18 mouse cellular contexts compared by ENCODE assay signal in genomic region chr1:54859876-54860275, GRCm38 (mm10).
DNase-seq lines count a peak whose midpoint lies in the region; ATAC-seq and TF ChIP-seq lines count a peak whose summit lies in the region.
"Had no signal": no experiment of that assay in that cellular context is flagged by ENCODE, and none has a peak within 500 bp of the region (broad histone marks: within the 10 kb centered on the region; RNA-seq: fewer than 3 reads in every experiment).

No protein-coding gene starts in this region.

- H3K4me1 ChIP-seq in kidney, embryonic 16.5 days (ENCODE audit: insufficient read depth, low read length) = no peaks in the 10 kb centered on the region
- peaks cover 3% of the 10 kb centered on the region for H3K4me1 ChIP-seq in liver, postnatal 0 days (ENCODE audit: insufficient read depth)

- H3K9ac ChIP-seq in kidney, embryonic 16.5 days (replicated peaks; ENCODE audit: low read length) = no peak overlapping the region
- no peak overlapping the region for H3K9ac ChIP-seq in liver, postnatal 0 days (replicated peaks)
- H3K9ac ChIP-seq: embryonic facial prominence, embryonic 15.5 days; forebrain, embryonic 12.5 days; hindbrain, embryonic 14.5 days; liver, embryonic 13.5 days had no signal

- no peak overlapping the region for H3K27ac ChIP-seq in kidney, embryonic 16.5 days (ENCODE audit: low read length)
- H3K27ac ChIP-seq in liver, postnatal 0 days (ENCODE audit: low read depth) = no peak overlapping the region
- H3K27ac ChIP-seq: embryonic facial prominence, embryonic 15.5 days; forebrain, embryonic 12.5 days; liver, embryonic 13.5 days had no signal

- H3K4me3 ChIP-seq in kidney, embryonic 16.5 days (ENCODE audit: low read length) = no peak overlapping the region
- H3K4me3 ChIP-seq in liver, postnatal 0 days (ENCODE audit: low read depth, low read length) = no peak overlapping the region
- H3K4me3 ChIP-seq: embryonic facial prominence, embryonic 15.5 days; forebrain, embryonic 12.5 days; liver, embryonic 13.5 days had no signal

- DNase-seq in cerebellum, postnatal 14 days = peak; percentile 43 to 50
- no peak for DNase-seq in cerebellum, postnatal 25 days
- DNase-seq in kidney, postnatal 10 days = peak; percentile 27
- peak; percentile 5 for DNase-seq in ZHBTc4 (ENCODE audit: low read depth, low spot score)
- DNase-seq in liver, postnatal 0 days = peak; percentile 37
- DNase-seq in spleen, adult 12 weeks (ENCODE audit: low spot score) = no peak
- DNase-seq: B cell, adult 2 months; cerebellum, adult 11 months; heart, postnatal 10 days; liver, embryonic 13.5 days; right cerebral cortex, postnatal 4 days had no signal

- no peaks in the 10 kb centered on the region for H3K9me3 ChIP-seq in kidney, embryonic 16.5 days (ENCODE audit: low read length)
- H3K9me3 ChIP-seq in liver, postnatal 0 days (ENCODE audit: low read length) = no peaks in the 10 kb centered on the region
- H3K9me3 ChIP-seq: embryonic facial prominence, embryonic 15.5 days; forebrain, embryonic 12.5 days; liver, embryonic 13.5 days had no signal

- H3K27me3 ChIP-seq in kidney, embryonic 16.5 days (ENCODE audit: insufficient read depth, low read length) = no peaks in the 10 kb centered on the region
- H3K27me3 ChIP-seq in liver, postnatal 0 days (ENCODE audit: insufficient read depth, low read length) = no peaks in the 10 kb centered on the region
- H3K27me3 ChIP-seq: embryonic facial prominence, embryonic 15.5 days; liver, embryonic 13.5 days had no signal

- ATAC-seq in kidney, embryonic 16.5 days (ENCODE audit: low FRiP score, low TSS enrichment) = no peak
- no peak for ATAC-seq in liver, postnatal 0 days
- ATAC-seq in activated CD4-positive, CD25-positive, alpha-beta regulatory T cell, adult 4 months = no peak
- ATAC-seq: intestine, postnatal 0 days; lung, postnatal 0 days had no signal

- H3K36me3 ChIP-seq in kidney, embryonic 16.5 days (ENCODE audit: insufficient read depth, low read length) = no peaks in the 10 kb centered on the region
- H3K36me3 ChIP-seq in liver, postnatal 0 days (replicated peaks; ENCODE audit: insufficient read depth, low read length) = no peaks in the 10 kb centered on the region
- H3K36me3 ChIP-seq: embryonic facial prominence, embryonic 15.5 days; forebrain, embryonic 12.5 days; liver, embryonic 13.5 days had no signal

- TF ChIP-seq EP300 in liver, postnatal 0 days (IDR thresholded peaks at IDR 0.05; ENCODE audit: low read depth) = no peak

- no peak overlapping the region for H3K4me2 ChIP-seq in kidney, embryonic 16.5 days (replicated peaks; ENCODE audit: low read depth, low read length)
- no peak overlapping the region for H3K4me2 ChIP-seq in liver, postnatal 0 days (ENCODE audit: low read depth, low read length)
- H3K4me2 ChIP-seq: embryonic facial prominence, embryonic 15.5 days; forebrain, embryonic 12.5 days; hindbrain, embryonic 14.5 days; liver, embryonic 13.5 days had no signal

- no peak for TF ChIP-seq CTCF in liver, postnatal 0 days (IDR thresholded peaks at IDR 0.05; ENCODE audit: low read depth)

Comparison
In these comparisons a context has a peak if more than half of its experiments do, and no peak if none do; other contexts are left out.
1. DNase-seq: peak in cerebellum, postnatal 14 days (2 of 2), kidney, postnatal 10 days (single experiment), ZHBTc4 (single experiment) and liver, postnatal 0 days (single experiment); none in cerebellum, postnatal 25 days (0 of 2) and spleen, adult 12 weeks (single experiment).